Mouse (Mus musculus) thymus, adult 18-20 months (tissue): ENCODE data around the gene Lrmda.
"Not testable (repeated sequence)": the region's sequence is repeated elsewhere in the genome, so short reads cannot be mapped to it uniquely, and the experiment has no call there.

ENCODE experiments used
- DNase-seq, 2 experiments: peaks; one replicate each; pipeline ENCODE4 v3.0.0; 2022; ENCODE audit warnings: mixed read lengths in 2 of 2

The Lrmda gene

GRCm38 (mm10) chr14:22745882-22746480 is 726.5 kb downstream of the Lrmda start:
- DNase-seq = no peak

GRCm38 (mm10) chr14:22747816-22748215 is 728.3 kb downstream of the Lrmda start:
- DNase-seq = no peak

GRCm38 (mm10) chr14:22750409-22750808 is 730.9 kb downstream of the Lrmda start:
- no peak for DNase-seq

DNA sequence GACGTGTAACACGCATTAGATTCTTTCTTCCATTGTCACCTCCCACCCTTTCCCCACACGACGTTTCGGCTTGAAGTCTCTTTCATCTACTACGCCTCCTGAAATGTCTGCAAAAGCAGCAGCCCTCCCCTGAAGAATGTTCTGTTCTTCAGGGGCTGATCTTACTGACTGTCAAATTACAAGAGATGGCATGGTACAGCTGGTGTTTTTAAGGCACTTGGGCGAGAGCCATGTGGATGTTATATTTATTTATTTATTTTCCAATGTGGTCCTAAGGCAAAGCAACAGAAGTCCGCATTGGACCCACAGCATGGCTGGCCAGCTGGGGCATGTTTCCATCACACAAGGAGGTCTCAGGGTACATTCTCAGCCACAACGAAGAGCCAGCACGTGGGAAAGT is 731.8 kb downstream of the Lrmda start:
- no peak for DNase-seq

DNA sequence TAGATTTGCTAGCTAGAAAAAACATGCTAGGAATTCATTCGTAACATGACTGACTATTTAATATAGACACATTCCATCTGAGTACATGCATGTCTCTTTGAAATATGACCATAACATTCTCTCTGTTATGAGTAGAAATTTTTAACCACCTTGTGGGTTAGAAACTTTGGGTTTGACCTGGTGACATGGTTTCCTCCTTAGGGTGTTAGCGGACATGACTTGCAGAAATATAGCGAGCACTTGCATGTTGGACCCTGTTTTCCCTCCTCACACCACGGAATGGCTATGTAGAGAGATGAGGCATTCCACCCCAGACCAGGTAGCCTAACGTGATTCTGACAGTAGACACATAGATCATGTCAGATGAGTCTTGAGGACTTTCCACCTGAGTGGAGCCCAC is 735.1 kb downstream of the Lrmda start:
- no peak for DNase-seq

DNA sequence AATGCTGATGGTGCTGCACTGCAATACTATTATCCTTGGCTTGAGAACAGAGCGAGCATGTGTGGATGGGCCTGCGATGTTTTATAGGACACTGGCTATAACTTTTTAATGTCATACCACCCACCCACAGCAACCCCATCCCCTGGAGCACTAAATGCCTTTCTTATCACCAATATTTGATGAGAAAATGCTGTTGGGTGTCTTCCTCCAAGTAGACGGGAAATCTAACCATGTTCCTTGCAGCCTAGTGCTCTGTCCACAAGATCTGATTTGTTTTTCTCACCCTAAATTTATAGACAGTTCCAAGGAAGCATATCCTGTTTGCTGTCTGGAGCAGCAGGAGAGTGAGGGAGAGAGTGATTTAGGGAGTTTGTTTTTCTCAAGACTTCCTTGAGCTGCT is 738.0 kb downstream of the Lrmda start:
- DNase-seq = no peak

GRCm38 (mm10) chr14:22759216-22759615 is 739.7 kb downstream of the Lrmda start:
- DNase-seq = no peak

GRCm38 (mm10) chr14:22759673-22760072 is 740.2 kb downstream of the Lrmda start:
- DNase-seq = no peak

DNA sequence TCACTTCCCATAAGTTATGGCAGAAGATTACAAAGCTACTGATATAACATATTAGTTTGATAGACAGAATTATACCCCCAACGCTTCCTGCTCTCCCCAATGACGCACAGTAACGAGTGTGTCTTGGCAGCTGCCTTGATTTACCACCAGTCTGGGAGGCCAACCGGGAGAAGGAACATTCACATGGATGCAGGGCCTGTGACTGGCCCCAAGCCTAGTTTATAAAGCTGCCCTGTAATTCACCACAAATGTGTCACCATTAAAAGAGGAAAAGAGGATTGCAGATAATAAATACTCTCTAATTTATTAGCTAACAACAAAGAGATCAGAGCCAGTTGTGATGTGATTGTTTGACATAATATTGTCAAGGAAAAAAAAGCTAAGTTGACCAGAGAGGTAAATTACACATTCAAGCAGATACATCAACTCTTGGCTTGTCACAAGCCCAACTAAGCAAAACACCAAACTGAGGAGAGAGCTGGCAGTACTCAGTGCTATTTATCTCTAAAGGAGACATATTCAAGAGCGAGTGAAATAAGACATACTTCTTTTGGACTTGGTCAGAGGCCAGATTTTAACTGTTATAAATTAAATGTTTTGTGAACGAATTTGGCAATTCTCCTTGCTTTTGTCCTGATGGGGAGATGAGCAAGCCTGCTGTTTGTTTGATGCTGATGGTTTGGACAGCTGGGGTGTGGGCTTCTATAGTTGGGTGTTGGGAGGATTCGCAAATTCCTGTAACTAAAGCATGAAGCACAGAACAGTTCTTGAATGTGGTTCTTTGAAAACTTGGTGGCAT is 740.9 kb downstream of the Lrmda start:
- DNase-seq = no peak

DNA sequence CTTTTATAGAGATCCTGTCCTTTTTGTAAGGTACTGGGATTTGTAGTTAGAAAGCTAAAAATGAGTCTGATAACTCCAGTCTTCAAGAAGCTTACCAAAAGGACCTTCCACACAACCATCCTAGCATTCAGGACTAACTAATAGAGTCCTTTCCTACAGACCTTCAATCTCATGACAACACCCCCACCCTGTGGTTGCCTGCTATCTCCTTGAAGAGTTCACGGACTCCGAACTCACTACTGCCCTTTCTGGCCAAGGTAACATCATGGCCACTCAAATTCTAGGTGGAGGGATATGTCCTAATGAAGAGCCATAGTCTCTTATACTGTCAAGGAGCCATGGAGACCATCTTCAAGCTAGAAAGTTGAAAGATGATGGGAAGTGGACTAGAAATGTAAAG is 762.2 kb downstream of the Lrmda start:
- no peak for DNase-seq

- DNase-seq = no peak
These were observed 762.9 kb downstream of the Lrmda start for GRCm38 (mm10) chr14:22782365-22782764.

DNA sequence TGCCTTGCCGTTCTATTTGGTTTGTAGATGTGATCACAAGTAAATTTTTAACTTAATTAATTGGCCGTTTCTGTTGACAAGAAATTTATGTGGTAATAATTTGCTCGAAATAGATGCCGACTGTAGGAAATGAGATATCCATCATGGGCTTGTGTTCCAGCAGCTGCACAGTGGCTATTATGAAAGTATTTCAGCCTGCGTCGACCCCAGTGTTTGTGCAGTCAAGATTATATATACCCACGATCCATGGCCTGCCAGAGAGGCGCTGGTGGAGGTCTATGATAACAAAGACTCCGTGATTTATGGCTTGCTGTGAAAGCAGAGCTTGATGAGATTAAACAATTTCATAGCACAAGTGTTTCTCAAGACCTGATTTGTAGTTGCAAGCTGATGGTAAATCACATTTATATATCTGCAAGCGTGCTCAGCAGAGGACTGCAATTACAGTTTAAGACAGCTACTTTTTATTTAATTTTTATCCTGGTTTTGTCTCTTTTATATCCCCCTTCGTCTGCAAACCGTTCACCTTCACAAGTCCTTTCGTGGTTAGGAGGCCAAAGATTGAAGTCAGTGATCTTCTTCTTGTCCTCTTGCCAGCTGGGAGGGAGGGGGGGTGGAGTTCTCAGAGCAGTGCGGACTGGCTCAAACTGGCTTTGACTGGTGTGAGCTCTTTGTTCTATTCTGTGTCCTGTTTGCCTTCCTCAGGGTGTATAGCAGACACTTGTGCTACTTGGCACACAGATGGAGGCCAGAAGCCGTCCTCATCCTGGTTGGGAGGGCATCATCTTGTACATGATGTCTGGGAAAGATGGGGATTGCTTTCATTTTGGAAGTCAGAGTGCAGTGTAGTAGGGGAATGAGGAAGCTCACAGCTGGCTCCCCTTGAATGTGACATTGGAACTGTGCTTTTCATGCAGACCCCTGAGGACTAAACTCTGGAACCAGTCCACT is 764.0 kb downstream of the Lrmda start:
- no peak for DNase-seq

- DNase-seq = no peak
These were observed 780.5 kb downstream of the Lrmda start for GRCm38 (mm10) chr14:22800020-22800419.

DNA sequence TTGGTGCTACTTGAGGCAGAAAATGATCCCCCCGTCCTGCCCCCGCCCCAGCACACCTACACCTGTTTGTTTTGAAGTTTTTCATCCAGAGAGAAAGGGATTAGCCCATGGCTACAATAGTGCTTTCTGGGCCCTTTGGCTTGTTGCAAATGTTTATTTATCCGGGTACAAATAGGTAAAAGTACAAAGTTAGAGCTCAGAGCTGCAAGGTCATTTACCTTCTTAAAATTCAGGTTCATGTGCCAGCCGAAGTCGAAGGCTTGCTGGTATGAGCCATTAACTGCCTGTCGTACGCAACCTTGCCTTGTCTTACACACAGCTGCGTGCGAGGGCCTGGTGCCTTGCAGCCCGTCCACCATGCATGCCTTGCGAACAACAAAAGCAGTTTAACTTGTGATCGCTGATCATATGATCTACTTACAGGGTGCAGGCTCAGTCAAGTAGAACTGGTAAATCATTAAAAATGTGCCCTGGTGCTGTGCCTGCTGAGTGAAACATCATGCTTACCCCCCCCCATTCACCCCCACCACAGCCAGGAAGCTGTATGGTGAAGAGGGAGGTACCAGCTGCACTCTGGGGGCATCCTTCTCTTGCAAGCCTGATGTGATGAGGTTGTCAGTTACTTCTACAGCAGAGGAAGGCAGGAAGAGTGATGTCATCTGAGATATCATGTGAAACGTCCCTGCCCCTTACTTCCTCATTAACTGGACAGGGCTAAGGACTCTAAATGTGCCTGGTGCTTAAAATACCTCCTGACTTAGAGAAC is 781.5 kb downstream of the Lrmda start:
- no peak for DNase-seq

DNA sequence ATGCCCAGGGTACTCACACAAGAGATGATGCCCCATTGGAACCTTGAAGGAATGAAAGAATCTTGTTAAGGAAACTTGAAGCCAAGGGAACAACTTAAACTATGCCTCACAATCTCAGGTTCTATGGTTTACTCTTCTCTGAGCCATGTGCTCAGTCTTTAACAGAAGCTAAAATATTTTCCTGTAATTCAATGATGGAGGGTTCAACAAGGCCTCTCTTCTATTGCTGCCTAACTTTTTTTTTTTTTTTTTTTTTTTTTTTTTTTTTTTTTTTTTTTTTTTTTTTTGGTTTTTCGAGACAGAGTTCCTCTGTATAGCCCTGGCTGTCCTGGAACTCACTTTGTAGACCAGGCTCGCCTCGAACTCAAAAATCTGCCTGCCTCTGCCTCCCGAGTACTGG is 782.2 kb downstream of the Lrmda start:
- not testable (repeated sequence) for DNase-seq

- DNase-seq = no peak
These were observed 787.8 kb downstream of the Lrmda start for GRCm38 (mm10) chr14:22807324-22807723.

GRCm38 (mm10) chr14:22807726-22808594 is 788.4 kb downstream of the Lrmda start:
- no peak for DNase-seq

- DNase-seq = no peak
These were observed 789.2 kb downstream of the Lrmda start for GRCm38 (mm10) chr14:22808595-22809166.

GRCm38 (mm10) chr14:22809229-22809628 is 789.7 kb downstream of the Lrmda start:
- DNase-seq = no peak

GRCm38 (mm10) chr14:22810531-22810930 is 791.0 kb downstream of the Lrmda start:
- no peak for DNase-seq

- no peak for DNase-seq
These were observed 793.3 kb downstream of the Lrmda start for GRCm38 (mm10) chr14:22812824-22813223.
